Mouse (Mus musculus): ENCODE measurements around the gene Rab30.
A peak's percentile ranks its signal among the peaks of the same experiment; 100 is the strongest.

- peak; percentile 84 for TF ChIP-seq POLR2A (IDR thresholded peaks at IDR 0.05; ENCODE audit: low read depth, low read length)
- TF ChIP-seq CTCF (IDR thresholded peaks at IDR 0.05; ENCODE audit: borderline replicate concordance, insufficient read depth, low read length) = no peak
Observed at GRCm38 (mm10) chr7:92741152-92741860, at the start of gene Rab30.
